Mouse (Mus musculus): ENCODE results near the gene Pitpnm3.

Pitpnm3 gene

GRCm38 (mm10) chr11:72049171-72049759 lies 86.3 kb downstream of the Pitpnm3 start:
- DNase-seq, result no peak

- DNase-seq, result no peak
Measured at GRCm38 (mm10) chr11:72048730-72049129, 86.8 kb downstream of the Pitpnm3 start.

- DNase-seq, result no peak
Measured at GRCm38 (mm10) chr11:72044231-72044630, 91.3 kb downstream of the Pitpnm3 start.

- no peak for DNase-seq
Measured at GRCm38 (mm10) chr11:72042631-72043030, 92.9 kb downstream of the Pitpnm3 start.

GRCm38 (mm10) chr11:72041768-72042607 lies 93.6 kb downstream of the Pitpnm3 start, which contains the start of gene Pimreg:
Gene Pimreg (plus strand): TSS chr11:72042032.
- DNase-seq, result peak; percentile 99

GRCm38 (mm10) chr11:72041290-72041767 lies 94.2 kb downstream of the Pitpnm3 start:
- no peak for DNase-seq

GRCm38 (mm10) chr11:72039599-72040386 lies 95.8 kb downstream of the Pitpnm3 start:
- DNase-seq, result no peak

- no peak for DNase-seq
Measured at GRCm38 (mm10) chr11:72037996-72038395, 97.6 kb downstream of the Pitpnm3 start.

- DNase-seq, result no peak
Measured at GRCm38 (mm10) chr11:72037409-72037808, 98.2 kb downstream of the Pitpnm3 start, which contains the start of gene Aipl1. Gene Aipl1 (minus strand): TSS chr11:72037509.

GRCm38 (mm10) chr11:72032589-72032988 lies 103.0 kb downstream of the Pitpnm3 start:
- DNase-seq, result no peak

- DNase-seq, result no peak
Measured at GRCm38 (mm10) chr11:72032091-72032490, 103.5 kb downstream of the Pitpnm3 start.

- no peak for DNase-seq
Measured at GRCm38 (mm10) chr11:72031353-72031752, 104.2 kb downstream of the Pitpnm3 start.

GRCm38 (mm10) chr11:72029143-72029542 lies 106.4 kb downstream of the Pitpnm3 start:
- DNase-seq, result no peak

GRCm38 (mm10) chr11:72027836-72028235 lies 107.7 kb downstream of the Pitpnm3 start:
- DNase-seq, result no peak

GRCm38 (mm10) chr11:72026516-72026915 lies 109.1 kb downstream of the Pitpnm3 start:
- DNase-seq, result no peak

- no peak for DNase-seq
Measured at GRCm38 (mm10) chr11:72025843-72026242, 109.7 kb downstream of the Pitpnm3 start.

- no peak for DNase-seq
Measured at GRCm38 (mm10) chr11:72024193-72024781, 111.3 kb downstream of the Pitpnm3 start.

- no peak for DNase-seq
Measured at GRCm38 (mm10) chr11:72023581-72023980, 112.0 kb downstream of the Pitpnm3 start.

GRCm38 (mm10) chr11:72022827-72023226 lies 112.8 kb downstream of the Pitpnm3 start:
- no peak for DNase-seq

- DNase-seq, result no peak
Measured at GRCm38 (mm10) chr11:72021015-72021414, 114.6 kb downstream of the Pitpnm3 start.

GRCm38 (mm10) chr11:72017253-72017601 lies 118.4 kb downstream of the Pitpnm3 start:
- no peak for DNase-seq

- DNase-seq, result no peak
Measured at GRCm38 (mm10) chr11:72016518-72017252, 118.9 kb downstream of the Pitpnm3 start.

All from heart, adult 11 months (tissue).